Mouse (Mus musculus): ENCODE results near the gene Tppp.
"Not testable (repeated sequence)": the region's sequence is repeated elsewhere in the genome, so short reads cannot be mapped to it uniquely, and the experiment has no call there.

Gene Tppp

GRCm38 (mm10) chr13:74025151-74026081 is 16.2 kb downstream of the Tppp start:
- DNase-seq (ENCODE audit: low spot score in 2 of 2): no peak

GRCm38 (mm10) chr13:74026215-74026614 is 17.0 kb downstream of the Tppp start:
- DNase-seq (ENCODE audit: low spot score in 2 of 2): no peak

DNA sequence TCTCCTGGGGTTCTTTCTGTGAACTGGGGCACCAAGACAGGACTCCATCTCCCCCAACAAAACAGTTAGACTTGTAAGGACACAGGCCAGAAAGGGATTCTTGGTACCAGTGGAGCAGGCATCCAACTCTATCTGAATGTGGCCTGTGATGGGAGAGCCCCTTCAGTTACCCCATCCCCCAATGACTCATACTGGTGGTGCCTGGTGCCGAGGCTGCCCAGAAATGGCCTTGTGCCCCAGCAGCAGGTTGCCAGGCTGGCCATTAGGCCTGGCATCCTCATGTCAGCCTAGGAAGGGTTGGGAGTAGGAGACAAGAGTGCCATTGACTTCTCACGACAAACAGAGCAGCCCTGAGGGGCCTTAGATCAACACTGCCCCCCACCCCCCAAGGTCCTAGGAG is 18.9 kb downstream of the Tppp start:
- no peak for DNase-seq (ENCODE audit: low spot score in 2 of 2)

- no peak for DNase-seq (ENCODE audit: low spot score in 2 of 2)
These were observed 19.8 kb downstream of the Tppp start for GRCm38 (mm10) chr13:74029013-74029412.

DNA sequence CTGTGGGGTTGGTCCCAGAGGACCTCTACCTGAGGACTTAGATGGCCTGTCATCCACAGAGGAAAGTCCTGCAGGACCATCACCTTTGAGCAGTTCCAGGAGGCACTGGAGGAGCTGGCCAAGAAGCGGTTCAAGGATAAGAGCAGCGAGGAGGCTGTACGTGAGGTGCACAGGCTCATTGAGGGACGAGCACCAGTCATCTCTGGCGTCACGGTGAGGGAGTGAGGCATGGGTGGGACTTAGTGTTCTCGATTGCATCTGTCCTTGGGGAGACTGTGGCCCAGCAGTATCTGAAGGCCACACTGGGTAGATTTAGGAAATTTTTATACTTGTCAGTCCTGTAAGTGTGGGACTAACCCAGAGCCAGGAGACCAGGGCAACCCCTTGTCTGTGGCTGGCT is 21.5 kb downstream of the Tppp start:
- no peak for DNase-seq (ENCODE audit: low spot score in 2 of 2)

DNA sequence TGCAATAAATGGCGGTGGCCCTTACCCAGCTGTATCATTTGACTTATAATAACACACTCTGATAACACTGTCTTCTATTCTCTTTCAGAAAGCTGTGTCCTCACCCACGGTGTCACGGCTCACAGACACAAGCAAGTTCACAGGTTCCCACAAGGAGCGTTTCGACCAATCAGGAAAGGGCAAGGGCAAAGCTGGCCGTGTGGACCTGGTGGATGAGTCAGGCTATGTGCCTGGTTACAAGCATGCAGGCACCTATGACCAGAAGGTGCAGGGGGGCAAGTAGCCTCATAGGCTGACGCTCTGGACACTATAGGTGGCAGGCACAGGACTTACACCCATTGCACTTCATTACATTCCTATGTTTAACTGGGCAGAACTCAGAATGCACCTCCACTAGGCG is 21.9 kb downstream of the Tppp start:
- DNase-seq (ENCODE audit: low spot score in 2 of 2): no peak

DNA sequence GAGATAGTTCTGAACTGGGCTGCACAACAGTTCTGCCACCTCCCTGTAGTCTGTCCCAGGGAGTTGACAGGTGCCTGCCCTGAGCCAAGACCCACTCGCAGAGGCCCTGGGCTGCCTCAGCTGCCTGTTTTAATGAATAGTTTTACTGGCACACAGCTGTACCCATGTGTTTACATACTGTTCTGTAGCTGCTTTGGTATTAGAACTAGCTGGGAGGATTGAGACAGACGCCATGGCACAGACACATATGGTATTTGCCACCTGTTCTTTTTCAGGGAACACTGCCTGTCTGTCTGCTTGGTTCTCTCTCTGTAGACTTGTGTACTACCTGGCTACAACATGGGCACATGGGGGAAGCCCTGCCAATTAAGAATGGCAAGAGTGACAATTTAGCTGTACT is 25.5 kb downstream of the Tppp start:
- no peak for DNase-seq (ENCODE audit: low spot score in 2 of 2)

DNA sequence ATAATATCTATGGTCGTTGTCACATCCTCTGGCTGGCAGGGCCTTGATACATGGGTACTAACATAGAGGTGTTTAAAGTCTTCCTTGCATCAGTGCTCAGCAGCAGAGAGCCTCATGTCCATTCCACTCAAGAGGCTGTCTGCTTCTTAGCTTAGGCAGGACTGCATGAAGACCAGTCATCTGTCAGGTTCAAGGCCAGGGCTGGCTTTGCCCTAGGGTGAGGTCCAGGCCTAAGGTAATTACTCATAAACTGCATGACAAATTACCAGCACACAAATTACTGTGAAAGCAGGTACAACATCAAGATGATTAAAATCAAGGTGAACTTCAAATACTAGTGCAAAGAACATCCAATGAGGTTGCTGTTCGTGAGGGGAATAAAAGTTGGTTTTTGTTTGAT is 26.6 kb downstream of the Tppp start:
- DNase-seq (ENCODE audit: low spot score in 2 of 2): no peak

GRCm38 (mm10) chr13:74039926-74040325 is 30.7 kb downstream of the Tppp start:
- no peak for DNase-seq (ENCODE audit: low spot score in 2 of 2)

- DNase-seq (ENCODE audit: low spot score in 2 of 2): no peak
These were observed 47.0 kb downstream of the Tppp start for GRCm38 (mm10) chr13:74056194-74056593.

GRCm38 (mm10) chr13:74058081-74058480 is 48.9 kb downstream of the Tppp start:
- DNase-seq (ENCODE audit: low spot score in 2 of 2): no peak

GRCm38 (mm10) chr13:74061613-74062377 is 52.6 kb downstream of the Tppp start, which contains the start of gene Cep72:
TSS of gene Cep72 (minus strand) at chr13:74062299.
- DNase-seq (ENCODE audit: low spot score in 2 of 2): peak; percentile 74 to 88

DNA sequence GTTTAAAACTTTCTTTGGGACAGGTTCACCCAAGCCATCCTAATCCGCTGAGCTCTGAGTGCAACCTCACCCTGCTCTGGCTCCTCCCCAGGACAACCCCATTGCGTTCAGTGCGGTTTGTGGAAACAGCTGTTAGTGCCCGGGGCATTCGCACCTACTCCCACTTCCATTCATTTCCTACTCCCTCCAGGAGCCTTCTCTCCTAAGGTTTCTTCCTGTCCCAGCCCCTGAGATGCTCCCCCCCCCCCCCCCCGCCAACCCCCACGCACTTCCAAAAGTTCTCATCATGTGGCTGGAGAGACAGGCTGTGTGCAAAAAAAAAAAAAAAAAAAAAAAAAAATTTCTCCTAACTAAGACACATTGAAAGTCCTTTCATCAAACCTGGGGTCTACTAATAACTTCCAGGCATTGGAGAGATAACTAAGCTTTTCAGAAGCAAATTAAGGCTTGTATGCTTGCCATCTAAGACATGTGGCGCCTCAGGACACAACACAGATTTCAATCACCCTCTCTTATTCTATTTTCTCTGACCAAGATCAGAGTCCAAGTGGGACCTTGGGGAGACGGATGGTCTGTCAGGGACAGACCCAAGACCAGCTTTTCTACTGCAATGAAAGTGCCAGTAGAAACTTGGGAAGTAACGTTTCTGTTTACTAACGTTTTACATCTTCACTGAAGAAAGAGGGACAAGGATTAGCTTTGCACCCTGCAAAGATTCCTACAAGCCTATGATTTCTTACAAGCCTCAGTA is 53.3 kb downstream of the Tppp start:
- no peak for DNase-seq (ENCODE audit: low spot score in 2 of 2)

DNA sequence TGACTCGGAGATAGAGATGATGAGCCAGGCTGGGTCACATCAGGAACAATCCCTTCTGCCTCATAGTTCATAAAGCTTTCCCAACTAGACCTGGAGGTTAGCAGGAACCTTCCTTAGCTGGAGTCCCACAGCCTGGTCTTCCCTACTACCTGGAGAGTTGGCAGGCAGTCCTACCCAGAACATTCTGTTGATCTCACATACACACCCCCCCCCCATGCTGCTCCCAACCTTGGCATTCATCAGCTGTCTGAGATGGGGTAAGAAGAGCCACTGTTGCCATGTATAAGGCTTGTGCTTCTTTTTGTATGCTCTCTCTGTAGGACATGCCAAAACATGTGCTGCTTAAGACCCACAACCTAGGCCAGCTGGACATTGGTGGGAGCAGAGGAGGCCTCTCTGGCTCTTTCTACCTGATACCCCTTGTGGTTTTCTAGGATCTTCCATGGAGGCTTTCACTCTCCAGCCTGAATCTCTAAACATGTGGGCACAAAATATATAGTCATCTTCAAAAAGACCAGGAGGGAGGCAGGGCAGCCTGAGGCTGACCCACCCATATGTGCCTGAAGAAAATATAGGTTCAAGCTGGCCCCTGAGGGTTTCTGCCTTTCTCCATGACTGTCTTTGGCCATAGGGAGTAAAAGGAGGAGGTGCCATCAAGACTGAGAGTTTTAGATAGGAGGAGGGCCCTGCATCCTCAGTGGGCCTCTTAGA is 54.3 kb downstream of the Tppp start:
- no peak for DNase-seq (ENCODE audit: low spot score in 2 of 2)

GRCm38 (mm10) chr13:74066576-74066975 is 57.4 kb downstream of the Tppp start:
- no peak for DNase-seq (ENCODE audit: low spot score in 2 of 2)

GRCm38 (mm10) chr13:74071244-74071643 is 62.0 kb downstream of the Tppp start:
- not testable (repeated sequence) for DNase-seq (ENCODE audit: low spot score in 2 of 2)

- DNase-seq (ENCODE audit: low spot score in 2 of 2): no peak
These were observed 62.5 kb downstream of the Tppp start for GRCm38 (mm10) chr13:74071714-74072113.

DNA sequence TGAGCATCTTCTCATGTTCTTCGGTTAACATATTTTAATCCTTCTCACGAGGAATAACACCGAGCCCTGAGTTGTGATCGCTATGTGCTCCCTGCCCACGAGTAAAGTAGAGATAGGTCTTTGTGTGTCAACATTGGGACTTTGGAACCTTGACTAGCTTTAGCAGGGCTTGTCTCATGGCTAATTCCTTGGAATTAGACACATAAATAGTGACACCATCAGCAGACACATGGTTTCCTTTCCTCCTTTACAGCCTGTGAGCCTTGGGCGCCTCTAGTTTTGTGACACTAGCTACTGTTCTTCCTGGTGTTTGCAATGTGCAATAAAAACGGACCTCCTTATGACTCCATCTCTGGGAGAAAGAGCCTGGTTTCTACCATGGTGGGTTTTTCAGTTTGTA is 64.2 kb downstream of the Tppp start:
- DNase-seq (ENCODE audit: low spot score in 2 of 2): no peak

Data from frontal cortex, postnatal 14 days (tissue).